Mouse (Mus musculus): ENCODE measurements around the gene Tcaim.
A peak's percentile ranks its signal among the peaks of the same experiment; 100 is the strongest.
"Not testable (repeated sequence)": the region's sequence is repeated elsewhere in the genome, so short reads cannot be mapped to it uniquely, and the experiment has no call there.

The Tcaim gene

DNA sequence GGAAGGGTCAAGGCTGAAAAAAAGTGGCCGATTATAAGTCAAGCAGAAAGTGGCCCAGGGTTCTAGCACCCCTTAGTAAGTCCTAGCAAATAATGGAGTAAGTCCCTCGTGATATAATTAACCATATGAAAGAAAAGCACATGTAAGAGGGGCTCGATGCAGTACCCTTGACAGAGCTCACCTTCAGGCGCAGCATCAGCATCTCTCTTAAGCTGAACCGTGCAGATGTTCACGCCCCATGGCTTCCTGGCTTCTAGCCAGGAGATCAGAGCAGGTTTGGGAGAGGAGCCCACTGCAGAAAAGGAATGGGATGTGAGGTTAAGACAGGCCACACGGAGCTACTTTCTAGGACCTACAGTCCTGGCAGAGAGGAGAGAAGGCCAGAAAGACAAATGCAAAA is 49.2 kb downstream of the Tcaim start:
- DNase-seq (ENCODE audit: low spot score) = no peak

GRCm38 (mm10) chr9:122855141-122855540 is 49.8 kb downstream of the Tcaim start:
- DNase-seq (ENCODE audit: low spot score) = not testable (repeated sequence)

DNA sequence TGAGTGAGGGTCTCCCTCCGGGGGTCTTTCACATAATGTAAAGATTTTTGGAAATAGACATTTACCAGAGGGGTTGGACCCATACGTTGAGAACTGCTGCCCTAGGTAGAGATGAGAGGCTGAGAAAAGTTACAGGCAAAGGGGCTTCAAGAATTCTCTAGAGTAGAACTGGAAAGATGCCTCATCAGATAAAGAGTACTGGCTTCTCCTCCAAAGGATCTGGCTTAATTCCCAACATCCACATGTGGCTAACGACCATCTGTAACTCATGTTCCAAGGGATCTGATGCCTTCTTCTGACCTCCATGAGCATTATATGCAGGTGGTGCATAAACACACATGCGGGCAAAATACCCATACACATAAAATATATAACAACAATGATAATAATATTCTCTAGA is 50.3 kb downstream of the Tcaim start:
- DNase-seq (ENCODE audit: low spot score) = no peak

DNA sequence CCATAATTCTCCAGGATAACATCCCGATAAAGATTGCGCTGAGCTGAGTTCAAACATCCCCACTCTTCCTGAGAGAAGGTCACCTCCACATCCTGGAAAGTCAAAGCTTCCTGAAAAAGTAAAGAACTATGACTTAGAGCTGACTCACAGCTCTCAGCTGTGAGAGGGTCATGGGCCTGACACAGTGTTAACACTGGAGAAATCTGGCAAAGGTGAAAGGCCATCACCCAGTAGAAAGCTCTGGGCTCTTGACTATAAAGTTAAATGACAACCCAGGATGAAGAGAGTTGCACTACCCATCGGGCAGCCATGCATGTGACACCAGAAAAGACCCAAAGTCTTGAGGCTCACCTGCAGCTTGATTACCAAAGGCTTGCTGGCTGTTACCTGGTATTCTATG is 51.4 kb downstream of the Tcaim start:
- DNase-seq (ENCODE audit: low spot score) = no peak

- DNase-seq (ENCODE audit: low spot score) = no peak
Measured at GRCm38 (mm10) chr9:122860752-122861151, 55.4 kb downstream of the Tcaim start.

DNA sequence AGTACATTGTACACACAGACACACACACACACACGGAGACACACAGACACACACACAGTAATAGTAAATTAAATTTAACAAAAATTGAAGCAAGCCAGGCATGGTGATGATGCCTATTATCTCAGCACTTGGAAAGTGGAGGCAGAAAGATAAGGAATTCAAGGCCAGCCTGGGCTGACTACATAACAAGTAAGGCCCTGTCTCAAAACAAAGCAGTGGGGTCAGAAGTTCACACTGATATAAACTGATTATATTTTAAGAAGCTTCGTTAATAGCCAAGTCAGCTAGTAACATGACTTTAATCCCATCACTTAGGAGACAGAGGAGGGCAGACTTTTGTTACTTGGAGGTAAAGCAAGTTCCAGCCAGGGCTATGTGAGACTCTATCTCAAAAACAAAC is 58.4 kb downstream of the Tcaim start:
- no peak for DNase-seq (ENCODE audit: low spot score)

- peak; percentile 37 for DNase-seq (ENCODE audit: low spot score)
Measured at GRCm38 (mm10) chr9:122864848-122865247, 59.5 kb downstream of the Tcaim start.

- DNase-seq (ENCODE audit: low spot score) = peak; percentile 79
Measured at GRCm38 (mm10) chr9:122865697-122866166, 60.4 kb downstream of the Tcaim start, which contains the start of gene Zfp445. Zfp445 (minus strand) TSS chr9:122866006.

GRCm38 (mm10) chr9:122866192-122866591 is 60.9 kb downstream of the Tcaim start:
- DNase-seq (ENCODE audit: low spot score) = no peak

DNA sequence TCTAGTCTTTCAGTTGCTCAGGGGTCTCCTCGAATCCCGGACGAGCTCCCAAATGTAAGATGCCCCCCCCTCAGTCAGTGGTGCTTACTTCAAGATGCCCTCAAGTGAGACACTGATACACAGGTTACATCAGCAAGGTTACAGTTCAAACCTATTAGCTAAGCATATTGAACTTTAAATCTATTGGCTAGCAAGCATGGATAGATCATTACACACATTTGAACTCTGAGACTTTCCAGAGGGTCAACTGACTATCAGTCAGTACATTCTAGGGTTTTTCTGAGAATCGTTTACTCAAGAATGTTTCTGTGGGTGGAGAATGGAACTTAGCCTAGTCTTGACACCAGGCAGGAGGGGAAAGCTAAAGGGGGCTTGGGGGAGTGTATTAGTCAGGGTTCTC is 67.3 kb downstream of the Tcaim start:
- DNase-seq (ENCODE audit: low spot score) = no peak

DNA sequence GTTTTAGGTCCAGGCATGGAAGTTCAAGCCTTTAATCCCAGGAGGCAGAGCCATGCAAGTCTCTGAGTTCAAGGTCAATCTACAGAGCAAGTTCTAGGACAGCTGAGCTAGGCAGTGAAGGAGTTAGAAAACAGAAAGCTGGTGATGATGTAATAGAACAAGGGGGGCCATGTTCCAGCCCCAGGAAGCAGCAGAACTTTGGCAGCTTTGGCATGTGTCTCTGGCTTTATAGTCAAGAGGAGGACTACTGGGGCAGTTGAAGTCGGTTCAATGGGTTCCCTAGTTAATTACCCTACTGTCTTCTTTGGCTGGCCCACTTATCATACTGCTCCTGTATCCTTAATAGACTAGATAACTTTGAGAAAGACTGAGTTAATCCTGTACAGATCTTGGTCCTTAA is 69.3 kb downstream of the Tcaim start:
- no peak for DNase-seq (ENCODE audit: low spot score)

- no peak for DNase-seq (ENCODE audit: low spot score)
Measured at GRCm38 (mm10) chr9:122875145-122875544, 69.8 kb downstream of the Tcaim start.

DNA sequence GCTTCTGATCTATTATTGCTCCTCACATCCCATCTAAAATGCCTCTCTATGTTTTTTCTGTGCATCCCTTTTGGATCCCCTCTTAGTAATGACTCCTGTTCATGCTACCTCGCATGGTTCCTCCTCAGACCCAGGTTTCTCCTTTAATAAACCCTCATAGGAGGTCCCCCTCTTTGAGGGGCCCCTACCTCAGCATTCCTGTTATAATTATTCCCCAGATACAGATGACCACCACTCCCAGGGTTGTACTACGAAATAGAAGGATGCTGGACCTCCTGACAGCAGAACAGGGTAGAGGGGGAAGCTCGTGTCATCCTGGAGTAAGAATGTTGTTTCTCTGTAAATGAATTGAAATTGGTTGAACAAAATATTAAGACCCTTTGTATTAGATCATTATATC is 80.0 kb downstream of the Tcaim start, which contains the start of gene Zkscan7:
Gene Zkscan7 (plus strand): TSS at position 301 of the 400 bp plus-strand sequence.
- DNase-seq (ENCODE audit: low spot score) = no peak

All from c-Kit-positive CD71-positive TER-119-positive erythroid progenitor cells, embryonic 14.5 days (primary cell).